8 mouse cellular contexts compared by ENCODE assay signal in genomic region chr14:54433941-54434531, GRCm38 (mm10). TPM values are rescaled to one million over a fixed set of nuclear protein-coding genes. Genes with fewer than 3 reads are reported as not detected.
A peak's percentile ranks its signal among the peaks of the same experiment; 100 is the strongest.
DNase-seq lines count a peak whose midpoint lies in the region; ATAC-seq lines count a peak whose summit lies in the region.

No protein-coding gene starts in this region.

- no peak for DNase-seq in kidney, postnatal 14 days
- DNase-seq in liver, embryonic 13.5 days: no peak
- DNase-seq in layer of hippocampus, adult 11-12 months (ENCODE audit: low spot score): no peak
- no peak for DNase-seq in thymus, postnatal 14 days
- no peak for DNase-seq in frontal cortex, postnatal 36 days (ENCODE audit: low spot score in 2 of 2)

- H3K36me3 ChIP-seq in kidney, embryonic 16.5 days (ENCODE audit: insufficient read depth, low read length): peaks cover 36% of the 10 kb centered on the region
- peaks cover 26% of the 10 kb centered on the region for H3K36me3 ChIP-seq in liver, embryonic 13.5 days
- H3K36me3 ChIP-seq in neural tube, embryonic 14.5 days (ENCODE audit: control insufficient read depth, insufficient read depth, low read length): peaks cover 5% of the 10 kb centered on the region; the same call in 1 of the 2 replicates

- H3K4me1 ChIP-seq in kidney, embryonic 16.5 days (ENCODE audit: insufficient read depth, low read length): peaks cover 37% of the 10 kb centered on the region
- peaks cover 54% of the 10 kb centered on the region for H3K4me1 ChIP-seq in liver, embryonic 13.5 days (replicated peaks)
- H3K4me1 ChIP-seq in neural tube, embryonic 14.5 days (ENCODE audit: control insufficient read depth, insufficient read depth, low read length): peaks cover 8% of the 10 kb centered on the region; the same call in 1 of the 2 replicates

- peak overlapping the region; percentile 80 for H3K4me3 ChIP-seq in kidney, embryonic 16.5 days (ENCODE audit: low read length)
- peak overlapping the region; percentile 66 for H3K4me3 ChIP-seq in liver, embryonic 13.5 days (replicated peaks)
- peak overlapping the region; percentile 52; the same call in 1 of the 2 replicates for H3K4me3 ChIP-seq in neural tube, embryonic 14.5 days (ENCODE audit: low read depth, low read length)

- H3K27ac ChIP-seq in kidney, embryonic 16.5 days (ENCODE audit: low read length): peak overlapping the region; percentile 96
- peak overlapping the region; percentile 30 for H3K27ac ChIP-seq in liver, embryonic 13.5 days
- H3K27ac ChIP-seq in neural tube, embryonic 14.5 days (ENCODE audit: low read depth, low read length): no peak overlapping the region; the same call in 1 of the 2 replicates

- H3K4me2 ChIP-seq in kidney, embryonic 16.5 days (replicated peaks; ENCODE audit: low read depth, low read length): peak overlapping the region; percentile 65
- peak overlapping the region; percentile 69 for H3K4me2 ChIP-seq in liver, embryonic 13.5 days
- H3K4me2 ChIP-seq in neural tube, embryonic 14.5 days (ENCODE audit: low read depth, low read length): peak overlapping the region; percentile 63

- no peak for ATAC-seq in kidney, embryonic 16.5 days (ENCODE audit: low FRiP score, low TSS enrichment)
- peak; percentile 18 for ATAC-seq in granulocyte monocyte progenitor cell, adult 5-6 weeks (replicated peaks; ENCODE audit: poor library complexity, severe bottlenecking)
- peak; percentile 48 for ATAC-seq in liver, embryonic 13.5 days (ENCODE audit: low read depth)
- ATAC-seq in neural tube, embryonic 14.5 days (ENCODE audit: low read depth): no peak

- H3K27me3 ChIP-seq in kidney, embryonic 16.5 days (ENCODE audit: insufficient read depth, low read length): no peaks in the 10 kb centered on the region
- H3K27me3 ChIP-seq in liver, embryonic 13.5 days: peaks cover 61% of the 10 kb centered on the region
- 0 out of 2 replicates have a peak, but pooled peaks cover 3% of the 10 kb centered on the region for H3K27me3 ChIP-seq in neural tube, embryonic 14.5 days (ENCODE audit: control insufficient read depth, insufficient read depth, low read length)

- H3K9ac ChIP-seq in kidney, embryonic 16.5 days (replicated peaks; ENCODE audit: low read length): peak overlapping the region; percentile 97
- H3K9ac ChIP-seq in liver, embryonic 13.5 days: 0 out of 2 replicates have a peak overlapping the region, but pooled peaks have one; percentile 77
- H3K9ac ChIP-seq in neural tube, embryonic 14.5 days (replicated peaks; ENCODE audit: low read depth, low read length): peak overlapping the region; percentile 77; the same call in 1 of the 2 replicates

- H3K9me3 ChIP-seq in kidney, embryonic 16.5 days (ENCODE audit: low read length): no peaks in the 10 kb centered on the region
- no peaks in the 10 kb centered on the region for H3K9me3 ChIP-seq in liver, embryonic 13.5 days (replicated peaks)
- H3K9me3 ChIP-seq in neural tube, embryonic 14.5 days (ENCODE audit: control insufficient read depth, low read length): no peaks in the 10 kb centered on the region

- 35% methylated on average over 12 of the region's 12 CpGs for WGBS in kidney, embryonic 16.5 days
- WGBS in liver, embryonic 13.5 days (ENCODE audit: insufficient replicate concordance): 48% methylated on average over 12 of the region's 12 CpGs
- WGBS in neural tube, embryonic 14.5 days: 79% methylated on average over 12 of the region's 12 CpGs

RNA-seq across cellular contexts. Expression of gene Mmp14, which starts 2.6 kb away (rescaled TPM):
- 152 and 156 TPM in 2 replicates for polyA plus RNA-seq in kidney, embryonic 16.5 days (2015; fragmentation: Nextera tagmentation; extraction: Ambion mirVana)
- not detected in 2 replicates for total RNA-seq in granulocyte monocyte progenitor cell, adult 5-6 weeks (2014; fragmentation: Nextera tagmentation)
- not detected in 2 replicates for total RNA-seq in granulocyte monocyte progenitor cell, adult 5-6 weeks (2017)
- polyA plus RNA-seq in liver, embryonic 13.5 days (2015; fragmentation: Nextera tagmentation; extraction: Ambion mirVana): 19.8 and 23.2 TPM in 2 replicates
- polyA plus RNA-seq in neural tube, embryonic 14.5 days (2014; fragmentation: Nextera tagmentation; extraction: Ambion mirVana): 24.7 and 49.0 TPM in 2 replicates

RNA-seq across cellular contexts. Expression of gene Mrpl52, which starts 7.3 kb away (rescaled TPM):
- 202 and 227 TPM in 2 replicates for polyA plus RNA-seq in kidney, embryonic 16.5 days (2015; fragmentation: Nextera tagmentation; extraction: Ambion mirVana)
- total RNA-seq in granulocyte monocyte progenitor cell, adult 5-6 weeks (2014; fragmentation: Nextera tagmentation): 63.7 and 100 TPM in 2 replicates
- total RNA-seq in granulocyte monocyte progenitor cell, adult 5-6 weeks (2017): 34.0 and 40.1 TPM in 2 replicates
- 244 and 265 TPM in 2 replicates for polyA plus RNA-seq in liver, embryonic 13.5 days (2015; fragmentation: Nextera tagmentation; extraction: Ambion mirVana)
- 258 and 280 TPM in 2 replicates for polyA plus RNA-seq in neural tube, embryonic 14.5 days (2014; fragmentation: Nextera tagmentation; extraction: Ambion mirVana)

RNA-seq across cellular contexts. Expression of gene Slc7a7, which starts 16.5 kb away (rescaled TPM):
- polyA plus RNA-seq in kidney, embryonic 16.5 days (2015; fragmentation: Nextera tagmentation; extraction: Ambion mirVana): 15.7 and 15.8 TPM in 2 replicates
- total RNA-seq in granulocyte monocyte progenitor cell, adult 5-6 weeks (2014; fragmentation: Nextera tagmentation): 10.3 and 10.7 TPM in 2 replicates
- total RNA-seq in granulocyte monocyte progenitor cell, adult 5-6 weeks (2017): 3.0 and 3.1 TPM in 2 replicates
- polyA plus RNA-seq in liver, embryonic 13.5 days (2015; fragmentation: Nextera tagmentation; extraction: Ambion mirVana): 8.6 and 10.3 TPM in 2 replicates
- polyA plus RNA-seq in neural tube, embryonic 14.5 days (2014; fragmentation: Nextera tagmentation; extraction: Ambion mirVana): 2.6 and 7.1 TPM in 2 replicates

RNA-seq across cellular contexts. Expression of gene Lrp10, which starts 29.9 kb away (rescaled TPM):
- polyA plus RNA-seq in kidney, embryonic 16.5 days (2015; fragmentation: Nextera tagmentation; extraction: Ambion mirVana): 58.8 and 65.1 TPM in 2 replicates
- 37.3 and 41.5 TPM in 2 replicates for total RNA-seq in granulocyte monocyte progenitor cell, adult 5-6 weeks (2014; fragmentation: Nextera tagmentation)
- 20.0 and 23.7 TPM in 2 replicates for total RNA-seq in granulocyte monocyte progenitor cell, adult 5-6 weeks (2017)
- 18.4 and 21.2 TPM in 2 replicates for polyA plus RNA-seq in liver, embryonic 13.5 days (2015; fragmentation: Nextera tagmentation; extraction: Ambion mirVana)
- polyA plus RNA-seq in neural tube, embryonic 14.5 days (2014; fragmentation: Nextera tagmentation; extraction: Ambion mirVana): 26.0 and 35.8 TPM in 2 replicates

RNA-seq across cellular contexts. Expression of gene Rem2, which starts 41.9 kb away (rescaled TPM):
- polyA plus RNA-seq in kidney, embryonic 16.5 days (2015; fragmentation: Nextera tagmentation; extraction: Ambion mirVana): 6.7 and 7.4 TPM in 2 replicates
- not detected in 2 replicates for total RNA-seq in granulocyte monocyte progenitor cell, adult 5-6 weeks (2014; fragmentation: Nextera tagmentation)
- total RNA-seq in granulocyte monocyte progenitor cell, adult 5-6 weeks (2017): not detected in 2 replicates
- polyA plus RNA-seq in liver, embryonic 13.5 days (2015; fragmentation: Nextera tagmentation; extraction: Ambion mirVana): 0.06 and 0.12 TPM in 2 replicates
- polyA plus RNA-seq in neural tube, embryonic 14.5 days (2014; fragmentation: Nextera tagmentation; extraction: Ambion mirVana): 42.1 and 42.8 TPM in 2 replicates

Comparison
In these comparisons a context has a peak if more than half of its experiments do, and no peak if none do; other contexts are left out.
1. ATAC-seq: peak in granulocyte monocyte progenitor cell, adult 5-6 weeks (single experiment) and liver, embryonic 13.5 days (single experiment); none in kidney, embryonic 16.5 days (single experiment) and neural tube, embryonic 14.5 days (single experiment).
2. Peak in every context shown above with its lines, with median percentiles within 50 percentile points of each other: H3K4me2 ChIP-seq, H3K4me3 ChIP-seq and H3K9ac ChIP-seq.